Mouse (Mus musculus): ENCODE results near the gene Gm45837. TPM values are rescaled to one million over a fixed set of nuclear protein-coding genes. Genes with fewer than 3 reads are reported as not detected.

The Gm45837 gene
- polyA plus RNA-seq, 1 experiment, result not detected

GRCm38 (mm10) chr7:101378796-101379465 lies 31.8 kb upstream of the Gm45837 start:
- TF ChIP-seq CTCF (IDR thresholded peaks at IDR 0.05; ENCODE audit: borderline replicate concordance, control insufficient read depth, extremely low read depth, insufficient read depth, low read length, poor library complexity) (no peak), POLR2A (IDR thresholded peaks at IDR 0.05; ENCODE audit: control insufficient read depth, extremely low read depth, insufficient read depth, low read length, poor library complexity) (no peak)
- H3K36me3 ChIP-seq (ENCODE audit: control insufficient read depth, insufficient read depth, low read length), result no peaks in the 10 kb centered on the region
- peak; percentile 21 for DNase-seq
- H3K27ac ChIP-seq (ENCODE audit: control insufficient read depth, insufficient read depth, low read length), result peak overlapping the region; percentile 8; the same call in 1 of the 2 replicates
- H3K4me1 ChIP-seq (replicated peaks; ENCODE audit: control insufficient read depth, insufficient read depth, low read length), result peaks cover 27% of the 10 kb centered on the region
- H3K4me3 ChIP-seq (ENCODE audit: control insufficient read depth, insufficient read depth, low read length), result peak overlapping the region; percentile 93
- WGBS, result 54% methylated on average over 5 of the region's 5 CpGs
- H3K27me3 ChIP-seq (ENCODE audit: control insufficient read depth, insufficient read depth, low read length), result no peaks in the 10 kb centered on the region

GRCm38 (mm10) chr7:101379732-101380131 lies 31.0 kb upstream of the Gm45837 start:
- Histone ChIP-seq H3K27ac (ENCODE audit: control insufficient read depth, insufficient read depth, low read length) (no peak overlapping the region), H3K4me3 (ENCODE audit: control insufficient read depth, insufficient read depth, low read length) (no peak overlapping the region), H3K27me3 (ENCODE audit: control insufficient read depth, insufficient read depth, low read length) (no peaks in the 10 kb centered on the region), H3K36me3 (ENCODE audit: control insufficient read depth, insufficient read depth, low read length) (no peaks in the 10 kb centered on the region), H3K4me1 (replicated peaks; ENCODE audit: control insufficient read depth, insufficient read depth, low read length) (peaks cover 27% of the 10 kb centered on the region)
- 72% methylated on average over 2 of the region's 2 CpGs for WGBS
- no peak for TF ChIP-seq CTCF (IDR thresholded peaks at IDR 0.05; ENCODE audit: borderline replicate concordance, control insufficient read depth, extremely low read depth, insufficient read depth, low read length, poor library complexity)
- no peak for TF ChIP-seq POLR2A (IDR thresholded peaks at IDR 0.05; ENCODE audit: control insufficient read depth, extremely low read depth, insufficient read depth, low read length, poor library complexity)
- no peak for DNase-seq

GRCm38 (mm10) chr7:101381512-101381911 lies 29.2 kb upstream of the Gm45837 start:
- WGBS, result 90% methylated on average over 6 of the region's 6 CpGs
- Histone ChIP-seq H3K27ac (ENCODE audit: control insufficient read depth, insufficient read depth, low read length) (no peak overlapping the region), H3K4me3 (ENCODE audit: control insufficient read depth, insufficient read depth, low read length) (no peak overlapping the region), H3K4me1 (replicated peaks; ENCODE audit: control insufficient read depth, insufficient read depth, low read length) (peaks cover 27% of the 10 kb centered on the region), H3K27me3 (ENCODE audit: control insufficient read depth, insufficient read depth, low read length) (no peaks in the 10 kb centered on the region), H3K36me3 (ENCODE audit: control insufficient read depth, insufficient read depth, low read length) (no peaks in the 10 kb centered on the region)
- DNase-seq, result no peak
- TF ChIP-seq POLR2A (IDR thresholded peaks at IDR 0.05; ENCODE audit: control insufficient read depth, extremely low read depth, insufficient read depth, low read length, poor library complexity) (no peak), CTCF (IDR thresholded peaks at IDR 0.05; ENCODE audit: borderline replicate concordance, control insufficient read depth, extremely low read depth, insufficient read depth, low read length, poor library complexity) (no peak)

GRCm38 (mm10) chr7:101382378-101382777 lies 28.3 kb upstream of the Gm45837 start:
- Histone ChIP-seq H3K36me3 (ENCODE audit: control insufficient read depth, insufficient read depth, low read length) (peaks cover 6% of the 10 kb centered on the region; the same call in 1 of the 2 replicates), H3K4me3 (ENCODE audit: control insufficient read depth, insufficient read depth, low read length) (no peak overlapping the region), H3K27ac (ENCODE audit: control insufficient read depth, insufficient read depth, low read length) (no peak overlapping the region), H3K27me3 (ENCODE audit: control insufficient read depth, insufficient read depth, low read length) (no peaks in the 10 kb centered on the region), H3K4me1 (replicated peaks; ENCODE audit: control insufficient read depth, insufficient read depth, low read length) (peaks cover 22% of the 10 kb centered on the region)
- no peak for TF ChIP-seq POLR2A (IDR thresholded peaks at IDR 0.05; ENCODE audit: control insufficient read depth, extremely low read depth, insufficient read depth, low read length, poor library complexity)
- no peak for TF ChIP-seq CTCF (IDR thresholded peaks at IDR 0.05; ENCODE audit: borderline replicate concordance, control insufficient read depth, extremely low read depth, insufficient read depth, low read length, poor library complexity)
- no peak for DNase-seq
- WGBS, result 63% methylated on average over 8 of the region's 8 CpGs

GRCm38 (mm10) chr7:101383756-101384155 lies 26.9 kb upstream of the Gm45837 start:
- no peak for DNase-seq
- Histone ChIP-seq H3K27ac (ENCODE audit: control insufficient read depth, insufficient read depth, low read length) (no peak overlapping the region), H3K4me3 (ENCODE audit: control insufficient read depth, insufficient read depth, low read length) (no peak overlapping the region), H3K36me3 (ENCODE audit: control insufficient read depth, insufficient read depth, low read length) (peaks cover 10% of the 10 kb centered on the region), H3K27me3 (ENCODE audit: control insufficient read depth, insufficient read depth, low read length) (no peaks in the 10 kb centered on the region), H3K4me1 (replicated peaks; ENCODE audit: control insufficient read depth, insufficient read depth, low read length) (peaks cover 15% of the 10 kb centered on the region)
- no peak for TF ChIP-seq POLR2A (IDR thresholded peaks at IDR 0.05; ENCODE audit: control insufficient read depth, extremely low read depth, insufficient read depth, low read length, poor library complexity)
- no peak for TF ChIP-seq CTCF (IDR thresholded peaks at IDR 0.05; ENCODE audit: borderline replicate concordance, control insufficient read depth, extremely low read depth, insufficient read depth, low read length, poor library complexity)
- WGBS, result 75% methylated on average over 3 of the region's 3 CpGs

GRCm38 (mm10) chr7:101384931-101385330 lies 25.8 kb upstream of the Gm45837 start:
- peaks cover 3% of the 10 kb centered on the region; the same call in 1 of the 2 replicates for H3K4me1 ChIP-seq (replicated peaks; ENCODE audit: control insufficient read depth, insufficient read depth, low read length)
- TF ChIP-seq POLR2A (IDR thresholded peaks at IDR 0.05; ENCODE audit: control insufficient read depth, extremely low read depth, insufficient read depth, low read length, poor library complexity) (no peak), CTCF (IDR thresholded peaks at IDR 0.05; ENCODE audit: borderline replicate concordance, control insufficient read depth, extremely low read depth, insufficient read depth, low read length, poor library complexity) (no peak)
- no peak overlapping the region for H3K4me3 ChIP-seq (ENCODE audit: control insufficient read depth, insufficient read depth, low read length)
- no peak for DNase-seq
- no peak overlapping the region for H3K27ac ChIP-seq (ENCODE audit: control insufficient read depth, insufficient read depth, low read length)
- peaks cover 19% of the 10 kb centered on the region for H3K36me3 ChIP-seq (ENCODE audit: control insufficient read depth, insufficient read depth, low read length)
- WGBS, result 98% methylated on average over 10 of the region's 10 CpGs
- H3K27me3 ChIP-seq (ENCODE audit: control insufficient read depth, insufficient read depth, low read length), result no peaks in the 10 kb centered on the region
